11 mouse cellular contexts compared by ENCODE assay signal in genomic region chr2:132613581-132614188, GRCm38 (mm10). TPM values are rescaled to one million over a fixed set of nuclear protein-coding genes. Genes with fewer than 3 reads are reported as not detected.
A peak's percentile ranks its signal among the peaks of the same experiment; 100 is the strongest.
DNase-seq lines count a peak whose midpoint lies in the region; ATAC-seq and TF ChIP-seq lines count a peak whose summit lies in the region.
"Had no signal": no experiment of that assay in that cellular context is flagged by ENCODE, and none has a peak within 500 bp of the region (broad histone marks: within the 10 kb centered on the region; RNA-seq: fewer than 3 reads in every experiment).

No protein-coding gene starts in this region.

- no peaks in the 10 kb centered on the region for H3K27me3 ChIP-seq in lung, postnatal 0 days (replicated peaks; ENCODE audit: insufficient read depth, low read length)
- H3K27me3 ChIP-seq in stomach, embryonic 14.5 days (ENCODE audit: control insufficient read depth, insufficient read depth, low read length) = no peaks in the 10 kb centered on the region
- no peaks in the 10 kb centered on the region for H3K27me3 ChIP-seq in forebrain, embryonic 10.5 days (ENCODE audit: poor library complexity, severe bottlenecking)
- H3K27me3 ChIP-seq in midbrain, embryonic 16.5 days (ENCODE audit: control insufficient read depth, insufficient read depth, low read depth, low read length) = no peaks in the 10 kb centered on the region
- H3K27me3 ChIP-seq: neural tube, embryonic 12.5 days had no signal

- H3K36me3 ChIP-seq in lung, postnatal 0 days (ENCODE audit: insufficient read depth, low read length) = no peaks in the 10 kb centered on the region
- no peaks in the 10 kb centered on the region for H3K36me3 ChIP-seq in stomach, embryonic 14.5 days (ENCODE audit: control insufficient read depth, insufficient read depth, low read length)
- no peaks in the 10 kb centered on the region for H3K36me3 ChIP-seq in forebrain, embryonic 10.5 days (replicated peaks)
- no peaks in the 10 kb centered on the region for H3K36me3 ChIP-seq in midbrain, embryonic 16.5 days (ENCODE audit: control insufficient read depth, insufficient read depth, low read length)
- H3K36me3 ChIP-seq: neural tube, embryonic 12.5 days had no signal

- ATAC-seq in lung, postnatal 0 days = peak; percentile 83
- peak; percentile 69; the same call in 1 of the 2 replicates for ATAC-seq in stomach, embryonic 14.5 days (ENCODE audit: insufficient number of reproducible peaks, insufficient read depth, low FRiP score, low read depth)
- no peak for ATAC-seq in midbrain, embryonic 16.5 days

- H3K9me3 ChIP-seq in lung, postnatal 0 days (ENCODE audit: low read length) = no peaks in the 10 kb centered on the region
- H3K9me3 ChIP-seq in stomach, embryonic 14.5 days (ENCODE audit: control insufficient read depth, low read depth, low read length) = no peaks in the 10 kb centered on the region
- H3K9me3 ChIP-seq in forebrain, embryonic 10.5 days = no peaks in the 10 kb centered on the region; the same call in 1 of the 2 replicates
- H3K9me3 ChIP-seq in midbrain, embryonic 16.5 days (replicated peaks; ENCODE audit: control insufficient read depth, low read length, poor library complexity, severe bottlenecking) = no peaks in the 10 kb centered on the region; the same call in 1 of the 2 replicates
- H3K9me3 ChIP-seq: neural tube, embryonic 12.5 days had no signal

- no peaks in the 10 kb centered on the region for H3K4me1 ChIP-seq in lung, postnatal 0 days (ENCODE audit: insufficient read depth, low read depth, low read length)
- H3K4me1 ChIP-seq in stomach, embryonic 14.5 days (ENCODE audit: control insufficient read depth, insufficient read depth, low read length) = no peaks in the 10 kb centered on the region
- H3K4me1 ChIP-seq in forebrain, embryonic 10.5 days = no peaks in the 10 kb centered on the region
- no peaks in the 10 kb centered on the region for H3K4me1 ChIP-seq in midbrain, embryonic 16.5 days (ENCODE audit: control insufficient read depth, insufficient read depth, low read length)
- H3K4me1 ChIP-seq: neural tube, embryonic 12.5 days had no signal

- peak; percentile 92 for TF ChIP-seq EP300 in lung, postnatal 0 days (IDR thresholded peaks at IDR 0.05)

- WGBS in lung, postnatal 0 days = 27% methylated on average over 5 of the region's 5 CpGs
- WGBS in stomach, embryonic 14.5 days = 28% methylated on average over 5 of the region's 5 CpGs
- WGBS in forebrain, embryonic 10.5 days = 86% methylated on average over 5 of the region's 5 CpGs
- whole genome bisulfite sequencing in midbrain, embryonic 16.5 days = 83% methylated on average over 5 of the region's 5 CpGs

- H3K4me3 ChIP-seq in lung, postnatal 0 days (ENCODE audit: low read depth, low read length) = no peak overlapping the region
- H3K4me3 ChIP-seq in stomach, embryonic 14.5 days (ENCODE audit: low read depth, low read length) = no peak overlapping the region
- H3K4me3 ChIP-seq in forebrain, embryonic 10.5 days = no peak overlapping the region
- H3K4me3 ChIP-seq in midbrain, embryonic 16.5 days (ENCODE audit: low read depth, low read length) = no peak overlapping the region
- H3K4me3 ChIP-seq: neural tube, embryonic 12.5 days had no signal

- H3K4me2 ChIP-seq in lung, postnatal 0 days (replicated peaks; ENCODE audit: low read depth, low read length) = no peak overlapping the region
- H3K4me2 ChIP-seq in stomach, embryonic 14.5 days (replicated peaks; ENCODE audit: low read depth, low read length) = no peak overlapping the region
- H3K4me2 ChIP-seq in midbrain, embryonic 16.5 days (ENCODE audit: low read length) = no peak overlapping the region
- H3K4me2 ChIP-seq: neural tube, embryonic 12.5 days had no signal

- H3K27ac ChIP-seq in lung, postnatal 0 days (ENCODE audit: low read length) = no peak overlapping the region
- H3K27ac ChIP-seq in stomach, embryonic 14.5 days (ENCODE audit: low read length) = no peak overlapping the region
- H3K27ac ChIP-seq in forebrain, embryonic 10.5 days = no peak overlapping the region
- H3K27ac ChIP-seq in midbrain, embryonic 16.5 days (ENCODE audit: low read length) = no peak overlapping the region
- H3K27ac ChIP-seq: liver, embryonic 14.5 days; neural tube, embryonic 12.5 days had no signal

- peak; percentile 65 for DNase-seq in lung, postnatal 0 days (ENCODE audit: low spot score)
- no peak for DNase-seq in lung, postnatal 10 days
- DNase-seq in Muller cell, postnatal 12 days (ENCODE audit: inconsistent ontology term) = peak; percentile 62
- DNase-seq in induced T-regulatory cell, adult 2 months (ENCODE audit: low read depth) = peak; percentile 88
- DNase-seq in forebrain, embryonic 10.5 days (ENCODE audit: extremely low spot score, low spot score) = no peak
- DNase-seq: embryo, embryonic 11 days; gastrocnemius, postnatal 14 days had no signal

- no peak overlapping the region for H3K9ac ChIP-seq in lung, postnatal 0 days (replicated peaks; ENCODE audit: low read depth)
- H3K9ac ChIP-seq in stomach, embryonic 14.5 days (replicated peaks; ENCODE audit: low read depth, low read length) = no peak overlapping the region
- H3K9ac ChIP-seq in midbrain, embryonic 16.5 days (ENCODE audit: low read depth, low read length) = no peak overlapping the region
- H3K9ac ChIP-seq: liver, embryonic 14.5 days; neural tube, embryonic 12.5 days had no signal

- no peak for TF ChIP-seq CTCF in lung, postnatal 0 days (IDR thresholded peaks at IDR 0.05)

RNA-seq across cellular contexts. Expression of gene Gpcpd1, which starts 26.2 kb away (rescaled TPM):
- 47.9 and 52.2 TPM in 2 replicates for polyA plus RNA-seq in lung, postnatal 0 days (2015; fragmentation: Nextera tagmentation; extraction: Ambion mirVana)
- polyA plus RNA-seq in stomach, embryonic 14.5 days (2014; fragmentation: Nextera tagmentation; extraction: Ambion mirVana) = 41.3 and 47.4 TPM in 2 replicates
- polyA plus RNA-seq in forebrain, embryonic 10.5 days (2016; fragmentation: Nextera tagmentation; extraction: Ambion mirVana) = 24.7 and 31.7 TPM in 2 replicates
- 77.5 and 86.7 TPM in 2 replicates for polyA plus RNA-seq in midbrain, embryonic 16.5 days (2015; fragmentation: Nextera tagmentation; extraction: Ambion mirVana)

Comparison
In these comparisons a context has a peak if more than half of its experiments do, and no peak if none do; other contexts are left out.
1. DNase-seq: peak in lung, postnatal 0 days (single experiment), Muller cell, postnatal 12 days (single experiment) and induced T-regulatory cell, adult 2 months (single experiment); none in lung, postnatal 10 days (single experiment) and forebrain, embryonic 10.5 days (single experiment).